Mouse (Mus musculus) ES-Bruce4 (cell line): ENCODE results near the gene Rnf225. TPM values are rescaled to one million over a fixed set of nuclear protein-coding genes. Genes with fewer than 3 reads are reported as not detected.

ENCODE experiments used
- H3K27ac ChIP-seq: 2 replicates; pipeline ENCODE4 v1.5.1; 2012; ENCODE audit warnings: low read length, inconsistent platforms; ENCODE audit not compliant: insufficient read depth
- H3K27me3 ChIP-seq: 2 replicates; pipeline ENCODE4 v1.6.1; 2012; ENCODE audit warnings: mild to moderate bottlenecking, low read length, inconsistent platforms; ENCODE audit not compliant: control insufficient read depth, poor library complexity, insufficient read depth, severe bottlenecking
- H3K36me3 ChIP-seq: 2 replicates; pipeline ENCODE4 v1.6.1; 2012; ENCODE audit warnings: inconsistent platforms, mild to moderate bottlenecking, low read length, moderate library complexity; ENCODE audit not compliant: control insufficient read depth, poor library complexity, insufficient read depth, severe bottlenecking
- H3K4me1 ChIP-seq: one replicate; pipeline ENCODE4 v1.8.1; 2011; ENCODE audit warnings: low read length; ENCODE audit not compliant: control insufficient read depth, insufficient read depth
- H3K4me3 ChIP-seq: 2 replicates; pipeline ENCODE4 v1.5.1; 2011; ENCODE audit warnings: low read depth, mild to moderate bottlenecking, low read length
- H3K9ac ChIP-seq: 2 replicates; pipeline ENCODE4 v1.6.1; 2012; ENCODE audit warnings: low read depth, mild to moderate bottlenecking, inconsistent platforms; ENCODE audit not compliant: poor library complexity, severe bottlenecking
- H3K9me3 ChIP-seq: replicated peaks from 2 replicates; pipeline ENCODE4 v1.6.1; 2012; ENCODE audit warnings: mild to moderate bottlenecking, low read length, inconsistent platforms; ENCODE audit not compliant: control insufficient read depth, poor library complexity, insufficient read depth, severe bottlenecking
- CTCF ChIP-seq: IDR thresholded peaks from one replicate; pipeline ENCODE4 v1.8.1; 2011; ENCODE audit warnings: low read depth, low read length
- EP300 ChIP-seq: IDR thresholded peaks from 2 replicates; pipeline ENCODE4 v1.6.1; 2011; ENCODE audit warnings: low read depth, low read length; ENCODE audit not compliant: insufficient read depth
- POLR2A ChIP-seq: IDR thresholded peaks from one replicate; pipeline ENCODE4 v1.8.1; 2011; ENCODE audit warnings: low read length; ENCODE audit not compliant: insufficient read depth
- polyA plus RNA-seq: library from polyadenylated mRNA; stranded (reverse); fragments of >200 nt; gene quantifications from 2 replicates; pipeline ENCODE4 v1.2.4, GENCODE M21; 2011; ENCODE audit warnings: low read depth; ENCODE audit not compliant: missing spikeins, insufficient read depth, insufficient read length

The Rnf225 gene
- polyA plus RNA-seq, 1 experiment = 0.37 TPM

- Histone ChIP-seq H3K36me3 (no peaks in the 10 kb centered on the region), H3K27me3 (no peaks in the 10 kb centered on the region), H3K9me3 (no peaks in the 10 kb centered on the region), H3K9ac (no peak overlapping the region), H3K27ac (0 out of 2 replicates have a peak overlapping the region, but pooled peaks have one; percentile 0), H3K4me3 (no peak overlapping the region), H3K4me1 (no peaks in the 10 kb centered on the region)
- no peak for TF ChIP-seq CTCF
- no peak for TF ChIP-seq EP300
- no peak for TF ChIP-seq POLR2A
These were observed 31.7 kb downstream of the Rnf225 start for GRCm38 (mm10) chr7:12958948-12959347.

GRCm38 (mm10) chr7:12959718-12960117, 32.5 kb downstream of the Rnf225 start:
- 0 out of 2 replicates have a peak overlapping the region, but pooled peaks have one; percentile 0 for H3K27ac ChIP-seq
- no peaks in the 10 kb centered on the region for H3K9me3 ChIP-seq
- no peaks in the 10 kb centered on the region for H3K36me3 ChIP-seq
- TF ChIP-seq EP300 (no peak), POLR2A (no peak), CTCF (no peak)
- H3K4me1 ChIP-seq = no peaks in the 10 kb centered on the region
- no peaks in the 10 kb centered on the region for H3K27me3 ChIP-seq
- H3K4me3 ChIP-seq = no peak overlapping the region
- H3K9ac ChIP-seq = no peak overlapping the region

- Histone ChIP-seq H3K36me3 (no peaks in the 10 kb centered on the region), H3K4me1 (no peaks in the 10 kb centered on the region), H3K27me3 (no peaks in the 10 kb centered on the region), H3K27ac (no peak overlapping the region), H3K4me3 (peak overlapping the region; percentile 65), H3K9ac (peak overlapping the region; percentile 62), H3K9me3 (no peaks in the 10 kb centered on the region)
- TF ChIP-seq CTCF (no peak), POLR2A (no peak), EP300 (no peak)
These were observed 34.4 kb downstream of the Rnf225 start for GRCm38 (mm10) chr7:12961511-12962141.

- TF ChIP-seq POLR2A (no peak), CTCF (no peak), EP300 (0 out of 2 replicates have a peak, but pooled peaks have one; percentile 9)
- Histone ChIP-seq H3K9ac (peak within 1 kb of the TSS; percentile 67), H3K9me3 (no peaks in the 10 kb centered on the region), H3K27me3 (no peaks in the 10 kb centered on the region), H3K36me3 (no peaks in the 10 kb centered on the region), H3K4me3 (peak within 1 kb of the TSS; percentile 75), H3K4me1 (no peaks in the 10 kb centered on the region), H3K27ac (peak within 1 kb of the TSS; percentile 20)
These were observed 38.5 kb downstream of the Rnf225 start, which contains the start of gene Zfp324 for GRCm38 (mm10) chr7:12965678-12966091. Gene Zfp324, plus strand, starts transcription at chr7:12965838.

- H3K9ac ChIP-seq = peak overlapping the region; percentile 67
- H3K9me3 ChIP-seq = no peaks in the 10 kb centered on the region
- no peak for TF ChIP-seq CTCF
- no peak for TF ChIP-seq POLR2A
- TF ChIP-seq EP300 = no peak
- no peaks in the 10 kb centered on the region for H3K27me3 ChIP-seq
- peak overlapping the region; percentile 75 for H3K4me3 ChIP-seq
- H3K4me1 ChIP-seq = no peaks in the 10 kb centered on the region
- H3K27ac ChIP-seq = peak overlapping the region; percentile 16; the same call in 1 of the 2 replicates
- no peaks in the 10 kb centered on the region for H3K36me3 ChIP-seq
These were observed 39.1 kb downstream of the Rnf225 start for GRCm38 (mm10) chr7:12966104-12966845.

- Histone ChIP-seq H3K27me3 (no peaks in the 10 kb centered on the region), H3K9ac (peak overlapping the region; percentile 4), H3K9me3 (no peaks in the 10 kb centered on the region), H3K27ac (no peak overlapping the region), H3K4me1 (no peaks in the 10 kb centered on the region), H3K36me3 (no peaks in the 10 kb centered on the region), H3K4me3 (peak overlapping the region; percentile 43)
- TF ChIP-seq CTCF = no peak
- no peak for TF ChIP-seq EP300
- peak; percentile 9 for TF ChIP-seq POLR2A
These were observed 43.7 kb downstream of the Rnf225 start for GRCm38 (mm10) chr7:12970906-12971305.
